Mouse (Mus musculus): ENCODE results near the gene Rpl29.

Rpl29 gene

DNA sequence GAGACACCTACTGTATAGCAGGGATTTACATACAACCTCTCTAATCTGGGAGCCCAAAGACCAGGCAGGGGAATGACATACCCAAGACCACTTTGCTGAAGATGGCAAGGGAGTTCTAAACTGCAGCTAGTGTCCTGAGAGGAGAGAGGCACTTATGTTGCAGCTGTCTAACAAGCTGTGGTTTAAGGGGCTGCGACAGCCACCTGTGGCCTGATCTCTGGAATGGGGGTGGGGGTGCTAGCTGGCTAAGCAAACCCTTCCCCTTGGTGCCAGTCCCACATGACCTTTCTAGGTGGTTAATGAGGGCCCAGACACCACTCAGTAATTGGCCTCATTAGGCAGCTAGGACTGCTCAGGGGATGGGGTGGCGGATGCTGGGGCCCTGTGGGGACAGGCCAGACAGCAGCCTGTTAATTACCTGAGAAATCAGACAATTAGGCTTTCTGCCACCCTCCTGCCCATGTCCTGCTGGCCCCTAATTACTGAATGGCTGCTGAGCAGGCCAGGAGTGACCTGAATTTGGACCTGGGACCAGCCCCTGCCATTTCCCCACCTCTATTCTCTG lies 19.1 kb upstream of the Rpl29 start:
- TF ChIP-seq GATA4 (IDR thresholded peaks at IDR 0.05; ENCODE audit: insufficient replicate concordance, low read length) = no peak

- no peak for TF ChIP-seq GATA4 (IDR thresholded peaks at IDR 0.05; ENCODE audit: insufficient replicate concordance, low read length)
Observed at GRCm38 (mm10) chr9:106411091-106411594, 18.1 kb upstream of the Rpl29 start.

DNA sequence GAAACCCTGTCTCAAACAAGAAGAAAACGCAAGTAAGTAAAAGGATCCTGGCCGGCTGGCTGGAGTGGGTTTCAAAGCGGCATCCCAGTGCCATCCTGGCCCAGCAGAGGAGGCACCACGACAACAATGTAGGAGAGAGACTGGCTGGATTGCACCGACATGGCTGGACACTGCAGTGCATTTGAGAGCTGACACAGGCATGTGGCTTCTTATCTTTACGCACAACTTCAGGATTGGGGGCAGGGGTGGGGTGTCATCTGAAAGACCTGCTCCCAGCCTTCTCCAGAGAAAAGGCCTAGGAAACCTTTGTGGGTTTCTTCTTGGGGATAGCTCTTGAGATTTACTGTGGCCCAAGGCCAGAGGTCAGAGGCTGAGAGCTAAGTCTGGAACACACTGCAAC lies 17.5 kb upstream of the Rpl29 start:
- TF ChIP-seq GATA4 (IDR thresholded peaks at IDR 0.05; ENCODE audit: insufficient replicate concordance, low read length) = no peak

DNA sequence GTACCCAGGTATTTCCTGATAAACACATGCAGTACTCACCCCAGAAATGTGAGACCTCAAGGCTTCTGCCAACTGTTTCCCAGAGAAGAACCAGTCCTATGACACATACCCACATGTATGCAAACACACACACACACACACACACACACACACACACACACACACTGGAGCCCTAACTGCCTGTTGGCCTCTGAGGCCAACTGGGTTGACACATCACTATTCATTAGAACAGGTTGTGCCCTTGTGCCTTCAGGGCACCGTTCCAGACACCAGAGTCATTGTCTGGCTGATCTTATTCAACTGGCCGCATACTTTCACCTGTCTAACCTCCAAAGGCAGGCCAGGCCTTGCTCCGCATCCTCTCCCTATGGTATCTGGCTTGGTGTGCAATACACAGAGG lies 17.0 kb upstream of the Rpl29 start:
- no peak for TF ChIP-seq GATA4 (IDR thresholded peaks at IDR 0.05; ENCODE audit: insufficient replicate concordance, low read length)

DNA sequence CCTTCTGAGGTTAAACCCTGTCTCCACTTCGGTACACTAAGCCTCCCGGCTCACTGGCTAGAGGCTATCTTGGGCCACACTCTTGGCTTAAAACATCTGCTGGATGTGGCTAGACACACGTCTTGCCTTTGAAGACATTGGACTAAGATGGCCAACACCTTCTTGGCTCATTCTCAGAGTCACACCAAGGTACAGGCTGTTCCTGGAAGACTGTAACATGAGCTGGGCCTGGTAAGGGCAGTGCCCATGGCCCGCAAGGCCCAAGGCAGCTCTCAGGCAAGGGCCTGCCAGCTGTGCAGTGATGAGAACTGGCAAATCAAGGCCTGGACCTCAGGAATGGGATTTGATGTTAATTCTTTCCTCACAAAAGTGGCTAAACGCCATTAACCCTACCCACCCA lies 15.6 kb upstream of the Rpl29 start:
- TF ChIP-seq GATA4 (IDR thresholded peaks at IDR 0.05; ENCODE audit: insufficient replicate concordance, low read length) = no peak

DNA sequence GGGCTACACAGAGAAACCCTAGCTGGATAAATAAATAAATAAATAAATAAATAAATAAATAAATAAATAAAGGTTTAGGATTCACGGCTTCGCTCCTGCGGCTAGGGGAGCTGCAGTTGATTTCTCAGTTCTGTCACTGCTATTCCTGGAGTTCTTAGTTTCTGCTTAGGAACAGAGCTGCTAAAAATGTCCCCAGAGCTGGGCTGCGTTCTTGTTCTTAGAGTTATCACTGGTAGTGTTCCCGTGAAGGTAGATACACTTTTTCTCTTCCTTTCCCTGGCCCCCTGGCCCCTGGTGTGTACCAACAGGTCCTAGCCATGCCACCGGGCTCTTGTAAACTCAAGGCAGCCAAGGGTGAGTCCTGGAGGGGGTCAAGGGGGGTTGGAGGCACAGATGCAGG lies 12.4 kb upstream of the Rpl29 start:
- no peak for TF ChIP-seq GATA4 (IDR thresholded peaks at IDR 0.05; ENCODE audit: insufficient replicate concordance, low read length)

DNA sequence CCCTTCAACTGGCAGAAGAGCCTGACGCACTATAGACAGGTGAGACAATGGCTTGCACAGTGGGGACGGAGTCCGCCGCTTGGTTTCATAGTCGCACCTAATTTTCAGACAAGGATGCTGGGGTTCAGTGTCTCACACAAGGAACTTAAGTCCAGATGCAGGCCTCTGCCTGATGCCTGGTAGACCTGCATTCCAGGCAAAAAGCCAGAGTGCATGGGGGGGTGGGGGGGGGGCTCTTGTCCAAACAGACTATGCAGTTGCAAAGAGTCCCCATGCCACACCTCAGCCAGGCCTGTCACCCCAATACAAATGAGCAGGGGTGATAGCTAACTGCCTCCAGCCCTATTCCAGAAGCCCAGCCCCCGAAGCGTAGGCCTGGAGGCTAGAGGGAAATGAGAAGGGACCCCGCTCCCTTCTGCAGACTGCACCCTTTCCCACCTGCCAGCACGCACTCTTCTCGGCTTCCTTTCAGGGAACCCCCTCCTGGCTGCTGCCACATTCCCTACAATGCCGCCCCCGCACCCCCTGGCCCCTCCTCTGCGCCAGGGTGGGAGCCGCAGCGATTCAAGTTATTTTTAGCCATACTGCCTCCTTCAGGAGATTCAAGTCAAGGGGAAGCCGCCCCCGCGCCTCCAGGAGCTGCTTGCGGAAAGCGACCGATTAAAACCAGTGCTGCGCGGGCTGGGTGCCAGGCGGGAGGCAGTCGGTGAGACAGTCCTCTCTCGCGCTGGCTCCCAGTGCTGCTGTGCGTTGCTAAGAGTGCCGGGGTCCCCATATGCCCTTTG lies 11.2 kb upstream of the Rpl29 start:
- TF ChIP-seq GATA4 (IDR thresholded peaks at IDR 0.05; ENCODE audit: insufficient replicate concordance, low read length) = no peak; the same call in 1 of the 2 replicates

DNA sequence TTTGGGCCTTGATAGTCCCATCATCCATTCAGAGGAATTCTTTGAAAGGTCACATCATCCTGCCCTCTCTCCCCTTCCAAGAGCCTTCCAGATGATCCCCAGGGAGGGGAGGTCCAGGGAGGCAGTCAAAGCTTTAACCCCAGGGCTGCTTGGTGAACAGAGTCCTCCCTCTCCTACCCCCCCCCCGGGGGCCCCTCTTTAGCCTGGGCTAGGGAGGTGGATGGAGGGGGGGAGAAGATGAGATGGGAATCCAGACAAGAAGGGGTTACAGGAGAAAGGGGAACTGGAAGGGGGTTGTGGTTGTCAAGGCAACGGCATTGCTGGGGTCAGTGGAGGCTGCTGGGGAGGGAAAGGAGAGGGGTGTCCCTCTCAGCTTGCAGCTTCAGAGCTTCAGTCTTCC lies 8.6 kb upstream of the Rpl29 start:
- no peak for TF ChIP-seq GATA4 (IDR thresholded peaks at IDR 0.05; ENCODE audit: insufficient replicate concordance, low read length)

DNA sequence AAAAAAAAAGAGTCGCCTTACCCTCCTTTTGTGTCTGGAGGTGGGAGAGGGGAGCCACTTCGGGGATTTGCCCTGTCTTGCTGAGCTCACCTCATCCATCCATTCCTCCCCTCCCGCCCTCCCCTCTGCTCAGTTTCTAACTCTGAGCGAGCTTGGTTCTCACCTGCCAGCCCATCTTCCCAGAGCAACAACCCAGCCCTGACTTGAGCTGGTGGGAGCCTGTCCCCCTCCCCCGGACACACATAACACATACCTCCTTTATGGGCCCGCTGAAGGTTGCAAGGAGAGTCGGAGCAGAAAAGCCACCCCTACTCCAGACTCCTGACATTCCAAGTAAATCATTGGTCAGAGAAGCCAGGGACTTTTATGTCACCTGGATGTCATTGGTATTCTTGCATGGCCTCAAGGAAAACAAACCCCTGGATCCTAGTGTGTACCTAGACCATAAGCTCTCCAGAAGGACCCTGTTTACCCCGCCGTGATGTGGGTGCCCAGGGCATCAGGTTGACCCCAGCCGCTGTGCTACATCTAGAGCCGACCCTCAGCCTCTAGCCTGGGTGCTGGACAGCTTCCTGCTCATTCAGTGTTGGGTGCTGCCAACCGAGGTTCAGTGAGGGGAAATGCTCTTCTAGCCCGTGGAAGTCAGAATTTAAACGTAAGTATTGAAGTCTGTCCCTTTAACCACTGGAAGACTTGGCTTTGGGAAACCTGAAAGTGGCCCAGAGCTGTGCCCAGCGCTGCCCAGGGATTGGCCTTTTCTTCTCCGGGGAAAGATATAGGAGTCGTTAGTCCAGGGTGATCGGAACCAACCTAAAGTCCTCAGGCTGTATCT lies 8.0 kb upstream of the Rpl29 start:
- no peak for TF ChIP-seq GATA4 (IDR thresholded peaks at IDR 0.05; ENCODE audit: insufficient replicate concordance, low read length)

GRCm38 (mm10) chr9:106421865-106422160 lies 7.4 kb upstream of the Rpl29 start:
- no peak for TF ChIP-seq GATA4 (IDR thresholded peaks at IDR 0.05; ENCODE audit: insufficient replicate concordance, low read length)

DNA sequence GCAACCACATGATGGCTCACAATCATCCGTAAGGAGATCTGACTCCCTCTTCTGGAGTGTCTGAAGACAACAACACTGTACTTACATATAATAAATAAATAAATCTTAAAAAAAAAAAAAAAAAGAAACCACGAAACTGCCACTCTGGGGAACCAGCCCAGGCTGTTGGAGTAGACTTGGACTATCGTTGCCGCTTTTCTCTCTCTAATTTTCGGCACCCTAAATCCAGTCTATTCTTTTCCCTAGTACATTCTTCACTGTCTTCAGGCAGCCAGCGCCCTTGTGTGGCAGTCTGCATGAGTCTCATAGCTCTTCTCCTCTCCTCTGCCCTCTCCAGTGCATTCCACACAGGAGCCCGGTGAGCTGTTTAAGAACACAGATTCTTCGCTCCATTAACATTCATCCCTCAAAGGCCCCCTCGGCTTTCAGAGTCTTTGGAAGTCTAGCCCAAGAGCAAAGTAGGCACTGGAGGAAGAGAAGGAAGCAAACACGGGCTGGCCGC lies 484 bp upstream of the Rpl29 start:
- no peak for TF ChIP-seq GATA4 (IDR thresholded peaks at IDR 0.05; ENCODE audit: insufficient replicate concordance, low read length)

DNA sequence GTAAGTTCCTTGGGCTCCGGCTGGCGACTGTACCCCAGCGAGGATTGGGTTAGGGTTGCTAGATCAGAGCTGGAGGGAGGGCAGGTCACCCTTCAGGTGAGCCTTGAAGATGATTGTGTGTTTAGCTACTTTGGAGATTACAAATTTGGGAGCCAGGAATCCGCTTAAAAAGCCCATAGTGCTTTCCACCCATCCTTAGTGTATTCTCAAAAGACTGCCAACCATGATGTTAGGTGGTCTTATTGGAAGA lies 686 bp downstream of the Rpl29 start:
- TF ChIP-seq GATA4 (IDR thresholded peaks at IDR 0.05; ENCODE audit: insufficient replicate concordance, low read length) = no peak

DNA sequence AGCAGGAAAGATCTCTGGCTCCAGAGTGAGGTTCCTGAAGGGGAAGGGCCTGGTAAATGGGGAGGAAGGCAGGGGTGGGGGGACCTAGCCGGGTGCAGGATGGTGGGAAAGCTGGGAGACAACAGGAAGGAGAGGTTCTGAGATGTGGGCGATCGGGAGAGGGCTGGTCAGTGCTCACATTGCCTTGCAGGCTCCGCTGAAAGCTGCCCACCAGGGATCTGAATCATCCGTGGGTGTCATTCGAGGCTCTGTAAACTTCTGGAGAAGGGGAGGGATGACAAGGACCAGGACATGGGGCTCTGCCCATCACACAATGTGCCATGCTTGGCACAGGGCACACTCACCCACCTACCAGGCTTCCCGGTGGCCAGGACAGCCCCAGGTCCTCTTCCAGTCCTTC lies 4.1 kb downstream of the Rpl29 start:
- TF ChIP-seq GATA4 (IDR thresholded peaks at IDR 0.05; ENCODE audit: insufficient replicate concordance, low read length) = no peak

DNA sequence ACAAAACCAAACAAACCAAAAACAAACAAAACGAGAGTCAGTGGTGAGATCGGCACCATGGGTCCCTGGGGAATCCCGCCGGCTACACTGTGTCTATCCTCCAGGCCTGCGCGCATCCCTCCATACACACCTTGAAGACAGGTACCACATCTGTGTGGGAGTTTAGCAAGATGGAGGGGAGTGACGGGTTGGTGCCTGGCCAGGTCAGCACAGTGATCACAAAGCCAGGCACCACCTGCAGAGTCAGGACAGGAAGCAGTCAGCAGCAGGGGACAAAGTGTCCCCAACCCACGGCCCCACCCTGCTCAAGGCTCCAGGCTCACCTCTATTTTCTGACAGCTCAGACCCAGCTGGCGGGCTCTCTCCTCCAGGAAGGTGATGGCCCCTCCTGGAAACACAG lies 7.3 kb downstream of the Rpl29 start:
- TF ChIP-seq GATA4 (IDR thresholded peaks at IDR 0.05; ENCODE audit: insufficient replicate concordance, low read length) = no peak

DNA sequence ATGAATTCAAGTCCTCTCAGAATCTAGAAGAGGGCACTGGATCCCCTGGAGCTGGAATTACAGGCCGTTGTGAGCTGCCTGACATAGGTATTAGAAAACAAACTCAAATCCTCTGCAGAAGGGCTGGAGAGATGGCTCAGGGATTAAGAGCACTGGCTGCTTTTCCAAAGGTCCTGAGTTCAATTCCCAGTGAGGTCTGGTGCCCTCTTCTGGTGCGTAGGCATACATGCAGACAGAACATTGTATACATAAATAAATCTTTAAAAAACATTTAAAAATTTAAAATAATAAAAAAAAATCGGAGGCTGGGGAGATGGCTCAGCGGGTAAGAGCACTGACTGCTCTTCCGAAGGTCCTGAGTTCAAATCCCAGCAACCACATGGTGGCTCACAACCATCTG lies 13.4 kb downstream of the Rpl29 start:
- no peak for TF ChIP-seq GATA4 (IDR thresholded peaks at IDR 0.05; ENCODE audit: insufficient replicate concordance, low read length)

DNA sequence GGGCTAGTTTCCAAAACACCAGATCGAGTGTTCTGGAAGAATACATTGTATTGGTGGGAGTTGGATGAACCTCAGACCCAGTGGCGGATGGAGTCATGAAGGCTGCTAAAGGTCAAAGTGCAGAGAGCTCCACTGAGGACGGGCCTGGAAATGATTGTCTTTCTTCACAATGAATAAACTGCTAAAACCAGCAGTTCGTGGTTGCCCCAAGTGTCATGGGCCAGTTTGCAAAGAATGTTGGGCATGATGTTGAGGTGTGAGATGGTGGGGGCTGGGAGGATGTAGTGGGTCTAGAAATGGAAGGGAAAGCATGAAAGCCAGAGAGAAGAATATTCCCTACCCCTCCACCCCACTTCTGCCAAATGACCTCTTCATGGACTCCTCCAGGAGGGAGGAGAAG lies 15.6 kb downstream of the Rpl29 start:
- TF ChIP-seq GATA4 (IDR thresholded peaks at IDR 0.05; ENCODE audit: insufficient replicate concordance, low read length) = no peak
